Mouse (Mus musculus) thymus, adult 2 months (tissue): ENCODE data around the gene Rims1.

Experiments
- CTCF ChIP-seq: fragments of 200-500 bp; IDR thresholded peaks from 2 replicates; pipeline ENCODE4 v1.5.1; 2012; ENCODE audit warnings: mild to moderate bottlenecking, control low read depth, low read length, moderate library complexity, borderline replicate concordance; ENCODE audit not compliant: control insufficient read depth, poor library complexity, insufficient read depth; ENCODE audit errors: extremely low read depth
- POLR2A ChIP-seq: fragments of 200-500 bp; IDR thresholded peaks from 2 replicates; pipeline ENCODE4 v1.6.1; 2012; ENCODE audit warnings: mild to moderate bottlenecking, low read length, control low read depth, moderate library complexity; ENCODE audit not compliant: control insufficient read depth, poor library complexity, insufficient read depth; ENCODE audit errors: extremely low read depth

DNA sequence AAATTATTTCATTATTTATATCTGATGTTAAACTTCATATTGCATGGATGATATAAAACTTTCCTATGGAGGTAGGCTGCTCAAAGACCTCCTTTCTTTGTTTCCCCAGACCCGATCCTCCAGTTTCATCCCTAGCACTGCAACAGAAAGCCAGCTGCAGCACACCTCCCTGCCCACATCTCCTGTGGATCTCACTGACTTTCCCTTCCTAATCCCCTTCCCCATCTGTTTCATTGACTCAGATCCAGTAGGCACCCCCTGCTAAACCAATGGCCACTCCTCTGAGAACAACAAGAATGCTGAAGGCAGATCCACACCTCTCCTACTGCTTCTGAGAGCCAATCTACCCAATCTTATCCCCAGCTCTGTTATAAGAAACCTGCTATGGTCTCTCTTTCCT is 259.5 kb downstream of the Rims1 start:
- no peak for TF ChIP-seq POLR2A
- TF ChIP-seq CTCF: no peak
